Mouse (Mus musculus) liver, embryonic 11.5 days (tissue): ENCODE data around the gene Amfr. TPM values are rescaled to one million over a fixed set of nuclear protein-coding genes. Genes with fewer than 3 reads are reported as not detected.
A peak's percentile ranks its signal among the peaks of the same experiment; 100 is the strongest.

Experiments
- ATAC-seq: fragments of 200-750 bp; cut with Nextera tagmentation; replicated peaks from 2 replicates; pipeline ENCODE4 v1.8.0; 2017; ENCODE audit warnings: moderate number of reproducible peaks, mild to moderate bottlenecking, moderate TSS enrichment, moderate library complexity; ENCODE audit not compliant: low FRiP score
- DNase-seq: peaks from one replicate; pipeline ENCODE4 v3.0.0-alpha.2; 2017; ENCODE audit warnings: low spot score
- H3K27ac ChIP-seq: fragments of 300-500 bp; sonication (generic); 2 replicates; pipeline ENCODE4 v1.5.1; 2014; ENCODE audit warnings: mild to moderate bottlenecking, low read depth, low read length, control low read depth
- H3K27me3 ChIP-seq: fragments of 300-500 bp; sonication (generic); replicated peaks from 2 replicates; pipeline ENCODE4 v1.6.1; 2014; ENCODE audit warnings: low read length, mixed read lengths; ENCODE audit not compliant: control insufficient read depth, insufficient read depth
- H3K36me3 ChIP-seq: fragments of 300-500 bp; sonication (generic); 2 replicates; pipeline ENCODE4 v1.6.1; 2014; ENCODE audit warnings: mild to moderate bottlenecking, low read length, moderate library complexity, mixed read lengths; ENCODE audit not compliant: control insufficient read depth, insufficient read depth
- H3K4me1 ChIP-seq: fragments of 300-500 bp; sonication (generic); replicated peaks from 2 replicates; pipeline ENCODE4 v1.6.1; 2014; ENCODE audit warnings: low read length, mixed read lengths; ENCODE audit not compliant: control insufficient read depth, insufficient read depth
- H3K4me2 ChIP-seq: fragments of 300-500 bp; sonication (generic); 2 replicates; pipeline ENCODE4 v1.6.1; 2014; ENCODE audit warnings: mild to moderate bottlenecking, control low read depth, moderate library complexity
- H3K4me3 ChIP-seq: fragments of 300-500 bp; sonication (generic); 2 replicates; pipeline ENCODE4 v1.5.1; 2014; ENCODE audit warnings: low read depth, low read length, control low read depth
- H3K9ac ChIP-seq: fragments of 300-500 bp; sonication (generic); 2 replicates; pipeline ENCODE4 v1.6.1; 2014; ENCODE audit warnings: low read depth, low read length, control low read depth
- H3K9me3 ChIP-seq: fragments of 300-500 bp; sonication (generic); 2 replicates; pipeline ENCODE4 v1.6.1; 2016; ENCODE audit warnings: low read length, inconsistent platforms, mixed read lengths; ENCODE audit not compliant: control insufficient read depth
- WGBS: fragments of 180-500 bp; shearing (Covaris S2); extraction: QIAGEN DNeasy Blood & Tissue Kit; methylation state at CpG from one replicate; pipeline ENCODE4 v1.1.7; 2014; 5-methylcytosine and 5-hydroxymethylcytosine counted together
- polyA plus RNA-seq: library from polyadenylated mRNA; unstranded; fragments of >200 nt; fragmentation: Nextera tagmentation; extraction: Ambion mirVana; gene quantifications from 2 replicates; pipeline ENCODE4 v1.2.1, GENCODE M21; 2014

Amfr gene
- polyA plus RNA-seq, 1 experiment from 2014 or later, result 72.4 TPM

- no peaks in the 10 kb centered on the region for H3K9me3 ChIP-seq
- no peaks in the 10 kb centered on the region for H3K36me3 ChIP-seq
- 86% methylated on average over 9 of the region's 9 CpGs for WGBS
- DNase-seq (no peak), ATAC-seq (no peak)
- H3K4me1 ChIP-seq, result no peaks in the 10 kb centered on the region
- no peak overlapping the region for H3K9ac ChIP-seq
- H3K4me2 ChIP-seq, result no peak overlapping the region
- H3K27ac ChIP-seq, result no peak overlapping the region
- H3K4me3 ChIP-seq, result no peak overlapping the region
- no peaks in the 10 kb centered on the region for H3K27me3 ChIP-seq
Measured at GRCm38 (mm10) chr8:93958402-93958801, 54.2 kb downstream of the Amfr start.

DNA sequence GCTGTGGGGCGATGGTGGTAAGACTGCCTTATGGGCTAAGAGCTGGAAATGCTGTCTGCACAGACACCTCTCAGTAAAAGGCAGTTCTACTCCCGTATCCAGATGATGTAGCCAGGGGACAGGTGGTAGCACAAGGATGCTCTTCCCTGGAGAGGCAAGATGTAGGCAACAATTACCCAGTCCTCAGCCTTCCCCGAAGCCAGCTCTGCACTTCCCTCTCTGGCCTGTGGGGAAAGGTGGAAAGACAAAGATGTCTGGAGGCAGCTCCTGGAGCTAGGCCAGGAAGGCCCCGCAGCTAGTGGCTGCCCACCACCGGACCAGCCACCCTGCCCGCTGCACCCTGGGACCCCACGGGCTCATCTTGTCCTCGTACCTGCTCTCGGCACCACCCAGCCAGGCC, 60.1 kb downstream of the Amfr start:
- Histone ChIP-seq H3K9ac (no peak overlapping the region), H3K4me2 (no peak overlapping the region), H3K27ac (no peak overlapping the region), H3K36me3 (no peaks in the 10 kb centered on the region), H3K4me1 (no peaks in the 10 kb centered on the region), H3K4me3 (no peak overlapping the region), H3K27me3 (no peaks in the 10 kb centered on the region), H3K9me3 (no peaks in the 10 kb centered on the region)
- DNase-seq (no peak), ATAC-seq (no peak)
- WGBS, result 79% methylated on average over 9 of the region's 9 CpGs

DNA sequence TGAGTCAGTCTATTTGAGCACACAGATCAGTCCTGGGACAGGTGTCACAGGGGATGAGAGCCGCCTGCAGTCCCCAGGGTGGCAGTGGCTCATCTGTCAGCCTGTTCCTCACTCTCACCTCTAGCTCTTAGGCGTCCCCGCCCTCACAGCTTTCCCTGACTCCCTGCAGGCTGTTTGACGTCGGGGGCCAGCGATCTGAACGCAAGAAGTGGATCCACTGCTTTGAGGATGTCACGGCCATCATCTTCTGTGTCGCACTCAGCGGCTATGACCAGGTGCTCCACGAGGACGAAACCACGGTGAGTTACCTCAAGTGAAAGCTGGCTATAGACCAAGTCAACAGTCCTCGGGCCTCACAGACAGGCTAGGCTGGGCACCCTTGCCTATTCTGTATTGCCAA, 62.5 kb downstream of the Amfr start:
- no peaks in the 10 kb centered on the region for H3K9me3 ChIP-seq
- no peak overlapping the region for H3K4me2 ChIP-seq
- WGBS, result 75% methylated on average over 14 of the region's 14 CpGs
- H3K27ac ChIP-seq, result no peak overlapping the region
- no peaks in the 10 kb centered on the region for H3K36me3 ChIP-seq
- H3K27me3 ChIP-seq, result no peaks in the 10 kb centered on the region
- DNase-seq (no peak), ATAC-seq (no peak)
- H3K4me1 ChIP-seq, result no peaks in the 10 kb centered on the region
- no peak overlapping the region for H3K4me3 ChIP-seq
- no peak overlapping the region for H3K9ac ChIP-seq

GRCm38 (mm10) chr8:93946397-93946796, 66.2 kb downstream of the Amfr start:
- WGBS, result 96% methylated on average over 1 of the region's 1 CpGs
- peak; percentile 37; the same call in 1 of the 2 replicates for ATAC-seq

DNA sequence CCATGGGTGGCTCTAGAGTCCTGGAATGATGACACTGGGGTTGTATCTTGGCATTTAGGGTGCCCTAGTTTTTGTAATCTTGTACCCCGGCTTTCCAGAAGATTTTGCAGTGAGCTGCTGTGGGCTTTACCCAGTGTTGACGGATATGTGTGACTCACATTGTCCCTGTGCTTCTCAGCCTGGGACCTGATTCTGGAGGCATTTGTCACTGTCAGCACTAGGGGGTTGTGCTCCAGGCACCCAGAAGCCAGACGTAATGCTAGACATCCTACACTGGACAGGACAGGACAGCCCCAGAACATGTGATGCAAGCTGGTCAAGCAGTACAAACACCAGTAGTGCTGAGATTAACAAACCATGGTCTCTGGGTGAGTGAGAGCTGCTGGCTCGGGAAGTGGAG, 66.9 kb downstream of the Amfr start:
- no peak for ATAC-seq
- no peaks in the 10 kb centered on the region for H3K4me1 ChIP-seq
- no peak overlapping the region for H3K4me2 ChIP-seq

More at GRCm38 (mm10) chr8:93946397-93946796, 66.2 kb downstream of the Amfr start:
- no peak overlapping the region for H3K9ac ChIP-seq
- no peak overlapping the region for H3K27ac ChIP-seq
- no peaks in the 10 kb centered on the region for H3K4me1 ChIP-seq
- H3K36me3 ChIP-seq, result no peaks in the 10 kb centered on the region
- H3K27me3 ChIP-seq, result no peaks in the 10 kb centered on the region
- no peaks in the 10 kb centered on the region for H3K9me3 ChIP-seq
- H3K4me3 ChIP-seq, result no peak overlapping the region
- no peak overlapping the region for H3K4me2 ChIP-seq
- DNase-seq, result no peak

GRCm38 (mm10) chr8:93941636-93942054, 71.0 kb downstream of the Amfr start:
- Histone ChIP-seq H3K27ac (no peak overlapping the region), H3K27me3 (no peaks in the 10 kb centered on the region), H3K9me3 (no peaks in the 10 kb centered on the region), H3K4me3 (no peak overlapping the region), H3K4me1 (no peaks in the 10 kb centered on the region), H3K9ac (no peak overlapping the region), H3K36me3 (no peaks in the 10 kb centered on the region), H3K4me2 (no peak overlapping the region)
- WGBS, result 45% methylated on average over 4 of the region's 4 CpGs
- no peak for DNase-seq
- no peak; the same call in 1 of the 2 replicates for ATAC-seq

More for the DNA sequence above, 66.9 kb downstream of the Amfr start:
- Histone ChIP-seq H3K9ac (no peak overlapping the region), H3K9me3 (no peaks in the 10 kb centered on the region), H3K27ac (no peak overlapping the region), H3K36me3 (no peaks in the 10 kb centered on the region), H3K27me3 (no peaks in the 10 kb centered on the region), H3K4me3 (no peak overlapping the region)
- DNase-seq, result no peak
- 64% methylated on average over 4 of the region's 4 CpGs for WGBS

- Histone ChIP-seq H3K36me3 (no peaks in the 10 kb centered on the region), H3K27me3 (no peaks in the 10 kb centered on the region), H3K4me3 (no peak overlapping the region), H3K9me3 (no peaks in the 10 kb centered on the region), H3K9ac (no peak overlapping the region), H3K4me2 (no peak overlapping the region), H3K4me1 (no peaks in the 10 kb centered on the region), H3K27ac (no peak overlapping the region)
- 57% methylated on average over 11 of the region's 11 CpGs for WGBS
- DNase-seq (no peak), ATAC-seq (no peak)
Measured at GRCm38 (mm10) chr8:93940542-93941423, 71.9 kb downstream of the Amfr start.

DNA sequence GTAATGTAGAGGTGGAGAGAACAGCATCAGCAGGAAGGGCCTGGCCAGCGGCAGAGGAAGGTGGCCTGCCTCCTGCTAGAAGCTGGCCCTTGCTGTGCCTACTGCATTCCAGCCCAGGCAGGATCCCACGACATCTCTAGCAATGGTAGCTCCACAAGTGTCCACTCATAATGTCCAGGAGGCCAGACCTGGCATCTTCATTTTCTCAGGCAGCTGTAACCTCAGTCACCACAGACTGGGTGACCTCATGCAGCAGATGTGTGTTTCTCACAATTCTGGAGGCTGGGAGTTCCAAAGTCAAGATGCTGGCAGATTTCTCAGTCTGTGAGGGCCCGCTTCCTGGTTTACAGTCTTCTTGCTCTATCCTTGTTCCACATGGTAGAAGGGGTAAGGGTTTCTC, 74.4 kb downstream of the Amfr start:
- 73% methylated on average over 3 of the region's 3 CpGs for WGBS
- H3K27me3 ChIP-seq, result no peaks in the 10 kb centered on the region
- no peak overlapping the region for H3K9ac ChIP-seq
- no peak overlapping the region for H3K4me3 ChIP-seq
- H3K4me1 ChIP-seq, result no peaks in the 10 kb centered on the region
- no peak overlapping the region for H3K4me2 ChIP-seq
- no peaks in the 10 kb centered on the region for H3K36me3 ChIP-seq
- no peak overlapping the region for H3K27ac ChIP-seq
- DNase-seq (no peak), ATAC-seq (no peak)
- no peaks in the 10 kb centered on the region for H3K9me3 ChIP-seq

DNA sequence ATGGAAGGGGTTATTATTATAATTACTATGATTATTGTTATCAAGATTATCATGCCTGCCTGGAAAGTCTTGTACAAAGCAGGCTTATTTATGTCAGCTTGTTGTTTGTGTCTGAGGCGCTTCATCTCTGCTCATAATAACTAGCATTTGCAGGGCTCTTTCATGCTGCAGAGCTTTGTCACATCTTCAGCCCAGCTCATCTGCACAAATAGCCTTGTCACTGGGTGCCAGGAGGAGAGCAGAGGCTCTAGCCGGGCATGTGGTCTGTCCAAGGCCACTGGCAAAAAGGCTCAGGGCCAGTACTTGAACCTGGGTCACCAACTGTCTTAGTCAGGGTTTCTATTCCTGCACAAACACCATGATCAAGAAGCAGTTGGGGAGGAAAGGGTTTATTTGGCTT, 79.4 kb downstream of the Amfr start:
- DNase-seq (no peak), ATAC-seq (no peak)
- Histone ChIP-seq H3K27ac (no peak overlapping the region), H3K36me3 (no peaks in the 10 kb centered on the region), H3K9me3 (no peaks in the 10 kb centered on the region), H3K4me2 (no peak overlapping the region), H3K4me1 (no peaks in the 10 kb centered on the region), H3K9ac (no peak overlapping the region), H3K4me3 (no peak overlapping the region), H3K27me3 (no peaks in the 10 kb centered on the region)
- 74% methylated on average over 2 of the region's 2 CpGs for WGBS
